Mouse (Mus musculus) liver, adult 2 months (tissue): ENCODE measurements around the gene Gm49661.

Experiments used
- CTCF ChIP-seq: fragments of 200-500 bp; IDR thresholded peaks from 2 replicates; pipeline ENCODE4 v1.5.1; 2011; ENCODE audit warnings: low read depth, low read length, control low read depth
- POLR2A ChIP-seq: fragments of 200-500 bp; IDR thresholded peaks from 2 replicates; pipeline ENCODE4 v1.6.1; 2011; ENCODE audit warnings: low read length, control low read depth; ENCODE audit not compliant: insufficient read depth; ENCODE audit errors: extremely low read depth

- TF ChIP-seq POLR2A (no peak), CTCF (peak; percentile 44; the same call in 1 of the 2 replicates)
These were observed 22.5 kb downstream of the Gm49661 start, which contains the start of gene Rtbdn for GRCm38 (mm10) chr8:84946528-84947240.
